Mouse (Mus musculus) stomach, embryonic 14.5 days (tissue): Measurements from ENCODE around the gene Rnf7. TPM values are rescaled to one million over a fixed set of nuclear protein-coding genes. Genes with fewer than 3 reads are reported as not detected.

ENCODE experiments used
- ATAC-seq: fragments of 200-750 bp; cut with Nextera tagmentation; 2 replicates; pipeline ENCODE4 v1.8.0; 2017; ENCODE audit warnings: low read depth, moderate TSS enrichment; ENCODE audit not compliant: insufficient number of reproducible peaks, insufficient read depth, low FRiP score
- H3K27ac ChIP-seq: fragments of 300-500 bp; sonication (generic); 2 replicates; pipeline ENCODE4 v1.5.1; 2014; ENCODE audit warnings: mild to moderate bottlenecking, low read length, moderate library complexity, mixed read lengths
- H3K27me3 ChIP-seq: fragments of 300-500 bp; sonication (generic); 2 replicates; pipeline ENCODE4 v1.6.1; 2014; ENCODE audit warnings: low read length, control low read depth, mixed read lengths; ENCODE audit not compliant: control insufficient read depth, insufficient read depth
- H3K36me3 ChIP-seq: fragments of 300-500 bp; sonication (generic); 2 replicates; pipeline ENCODE4 v1.6.1; 2014; ENCODE audit warnings: mild to moderate bottlenecking, control low read depth, low read length, moderate library complexity, mixed read lengths; ENCODE audit not compliant: control insufficient read depth, insufficient read depth
- H3K4me1 ChIP-seq: fragments of 300-500 bp; sonication (generic); 2 replicates; pipeline ENCODE4 v1.6.1; 2014; ENCODE audit warnings: low read length, control low read depth, mixed read lengths; ENCODE audit not compliant: control insufficient read depth, insufficient read depth
- H3K4me2 ChIP-seq: fragments of 300-500 bp; sonication (generic); replicated peaks from 2 replicates; pipeline ENCODE4 v1.6.1; 2014; ENCODE audit warnings: low read depth, low read length, control low read depth
- H3K4me3 ChIP-seq: fragments of 300-500 bp; sonication (generic); 2 replicates; pipeline ENCODE4 v1.5.1; 2014; ENCODE audit warnings: low read depth, low read length, control low read depth
- H3K9ac ChIP-seq: fragments of 300-500 bp; sonication (generic); replicated peaks from 2 replicates; pipeline ENCODE4 v1.6.1; 2014; ENCODE audit warnings: low read depth, mild to moderate bottlenecking, control low read depth, low read length, moderate library complexity, mixed read lengths
- H3K9me3 ChIP-seq: fragments of 300-500 bp; sonication (generic); 2 replicates; pipeline ENCODE4 v1.6.1; 2016; ENCODE audit warnings: low read depth, low read length, control low read depth; ENCODE audit not compliant: control insufficient read depth
- WGBS: fragments of 180-500 bp; shearing (Covaris S2); extraction: QIAGEN DNeasy Blood & Tissue Kit; methylation state at CpG from one replicate; pipeline ENCODE4 v1.1.7; 2014; 5-methylcytosine and 5-hydroxymethylcytosine counted together
- polyA plus RNA-seq: library from polyadenylated mRNA; unstranded; fragments of >200 nt; fragmentation: Nextera tagmentation; extraction: Ambion mirVana; gene quantifications from 2 replicates; pipeline ENCODE4 v1.2.1, GENCODE M21; 2014

Gene Rnf7
- polyA plus RNA-seq, 1 experiment from 2014 or later = 254 TPM

- H3K4me1 ChIP-seq = peaks cover 25% of the 10 kb centered on the region
- peak; percentile 67 for ATAC-seq
- peak overlapping the region; percentile 86 for H3K27ac ChIP-seq
- H3K9ac ChIP-seq = peak overlapping the region; percentile 45
- peak overlapping the region; percentile 40 for H3K4me3 ChIP-seq
- peak overlapping the region; percentile 78 for H3K4me2 ChIP-seq
- no peaks in the 10 kb centered on the region for H3K36me3 ChIP-seq
- no peaks in the 10 kb centered on the region for H3K27me3 ChIP-seq
- H3K9me3 ChIP-seq = no peaks in the 10 kb centered on the region
- WGBS = 2% methylated on average over 8 of the region's 8 CpGs
Measured at GRCm38 (mm10) chr9:96438334-96438871, 40.1 kb downstream of the Rnf7 start.

DNA sequence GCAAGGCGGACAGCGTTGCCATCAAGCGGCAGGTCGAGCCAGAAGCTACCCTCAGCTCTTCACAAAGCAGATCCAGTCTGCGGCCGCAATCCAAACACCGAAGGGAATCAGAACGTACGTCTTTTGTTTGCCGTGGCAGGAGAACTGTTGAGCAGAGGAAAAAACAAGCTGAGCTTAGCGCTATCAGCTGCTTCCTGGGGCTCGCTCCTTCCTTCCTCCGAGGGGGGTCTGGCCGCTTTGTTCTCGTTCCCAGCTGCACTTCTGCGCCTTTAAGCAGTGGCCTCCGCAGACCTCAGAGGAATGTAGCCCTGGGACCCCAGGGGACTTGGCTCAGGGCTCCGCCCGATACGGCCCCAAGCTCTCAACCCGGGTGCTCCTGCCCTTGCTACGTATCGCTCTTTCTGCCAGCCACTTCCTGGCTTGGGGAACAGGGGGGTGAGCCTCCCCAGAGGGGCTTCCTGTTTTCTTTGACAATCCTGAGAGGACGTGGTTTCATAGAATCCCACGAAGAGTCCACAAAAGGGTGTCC lies 40.6 kb downstream of the Rnf7 start:
- peak overlapping the region; percentile 45 for H3K9ac ChIP-seq
- H3K27me3 ChIP-seq = no peaks in the 10 kb centered on the region
- peak; percentile 57 for ATAC-seq
- peak overlapping the region; percentile 78 for H3K4me2 ChIP-seq
- H3K36me3 ChIP-seq = no peaks in the 10 kb centered on the region
- H3K9me3 ChIP-seq = no peaks in the 10 kb centered on the region
- under 1% methylated on average over 25 of the region's 25 CpGs for WGBS
- H3K4me1 ChIP-seq = peaks cover 25% of the 10 kb centered on the region
- H3K4me3 ChIP-seq = peak overlapping the region; percentile 40
- H3K27ac ChIP-seq = peak overlapping the region; percentile 86

DNA sequence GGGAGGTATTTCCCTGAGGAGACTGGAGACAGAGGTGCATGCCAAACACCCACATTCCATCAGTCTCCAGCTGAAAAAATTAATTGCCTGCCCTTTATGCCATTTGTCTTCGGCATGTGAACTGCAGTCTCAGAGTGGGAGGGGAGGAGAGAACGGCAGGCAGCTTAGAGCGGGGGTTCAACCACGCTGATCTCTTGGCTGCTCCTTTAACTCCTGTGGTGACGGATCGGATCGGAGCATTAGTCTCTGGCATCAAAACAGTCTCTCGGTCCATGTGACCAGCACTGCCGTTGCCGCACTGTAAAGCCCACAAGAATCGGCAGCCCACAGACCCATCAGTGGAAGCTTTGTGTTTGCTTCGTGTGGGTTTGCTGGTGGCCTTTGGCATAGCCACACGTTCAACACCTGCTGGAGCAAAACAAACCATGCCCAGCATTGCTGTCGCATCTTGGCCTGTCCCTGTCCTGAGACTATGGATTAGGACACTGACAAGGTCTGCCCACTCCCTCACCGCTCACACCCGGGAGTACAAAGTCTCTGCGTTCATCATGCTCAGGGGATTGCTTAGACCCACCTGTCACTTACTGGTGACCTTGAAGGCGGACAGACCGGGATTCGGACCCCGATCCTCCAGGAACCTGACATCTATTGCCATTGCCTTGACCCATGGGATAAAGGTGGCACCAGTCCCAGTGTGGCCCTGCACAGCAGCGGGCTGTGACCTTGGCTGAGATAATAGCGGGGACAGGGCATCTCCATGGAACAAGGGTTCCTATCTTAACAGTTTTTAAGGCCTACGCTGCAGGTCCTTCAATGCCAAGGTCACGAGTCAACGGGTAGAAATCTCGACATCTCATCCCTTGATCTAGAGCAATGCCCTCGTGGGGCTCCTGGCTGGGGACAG lies 41.3 kb downstream of the Rnf7 start:
- Histone ChIP-seq H3K4me1 (peaks cover 25% of the 10 kb centered on the region), H3K4me2 (peak overlapping the region; percentile 78), H3K27me3 (no peaks in the 10 kb centered on the region), H3K27ac (peak overlapping the region; percentile 86; the same call in 1 of the 2 replicates), H3K9me3 (no peaks in the 10 kb centered on the region), H3K9ac (peak overlapping the region; percentile 45), H3K36me3 (no peaks in the 10 kb centered on the region), H3K4me3 (peak overlapping the region; percentile 40)
- WGBS = 12% methylated on average over 28 of the region's 28 CpGs
- 0 out of 2 replicates have a peak, but pooled peaks have one; percentile 21 for ATAC-seq

GRCm38 (mm10) chr9:96432575-96432974 lies 45.9 kb downstream of the Rnf7 start:
- H3K4me1 ChIP-seq = peaks cover 21% of the 10 kb centered on the region
- H3K9me3 ChIP-seq = no peaks in the 10 kb centered on the region
- no peak overlapping the region for H3K27ac ChIP-seq
- H3K36me3 ChIP-seq = no peaks in the 10 kb centered on the region
- no peak for ATAC-seq
- 75% methylated on average over 3 of the region's 3 CpGs for WGBS
- no peak overlapping the region for H3K4me2 ChIP-seq
- no peak overlapping the region for H3K4me3 ChIP-seq
- no peak overlapping the region for H3K9ac ChIP-seq
- no peaks in the 10 kb centered on the region for H3K27me3 ChIP-seq

DNA sequence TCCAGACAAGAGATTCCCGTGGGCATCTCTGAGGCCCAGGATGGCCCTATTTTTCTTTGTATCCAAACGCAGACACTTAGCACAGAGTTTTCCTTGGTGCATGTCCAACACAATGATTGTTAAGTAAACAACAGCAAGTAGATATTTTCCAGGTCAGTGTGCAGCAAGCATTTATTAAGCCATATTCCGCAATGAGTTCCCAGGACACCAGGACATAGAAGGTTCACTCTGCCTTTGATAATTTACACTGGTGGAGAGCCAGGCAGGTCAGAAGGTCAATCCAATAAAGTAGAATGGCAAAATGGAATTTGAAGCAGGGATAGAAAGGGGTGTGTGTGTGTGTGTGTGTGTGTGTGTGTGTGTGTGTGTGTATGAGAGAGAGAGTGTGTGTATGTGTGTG lies 47.4 kb downstream of the Rnf7 start:
- H3K27me3 ChIP-seq = no peaks in the 10 kb centered on the region
- peak overlapping the region; percentile 6; the same call in 1 of the 2 replicates for H3K27ac ChIP-seq
- H3K4me3 ChIP-seq = no peak overlapping the region
- H3K4me1 ChIP-seq = peaks cover 7% of the 10 kb centered on the region; the same call in 1 of the 2 replicates
- H3K9me3 ChIP-seq = no peaks in the 10 kb centered on the region
- 35% methylated on average over 3 of the region's 3 CpGs for WGBS
- H3K36me3 ChIP-seq = no peaks in the 10 kb centered on the region
- H3K9ac ChIP-seq = no peak overlapping the region
- H3K4me2 ChIP-seq = no peak overlapping the region
- ATAC-seq = no peak

DNA sequence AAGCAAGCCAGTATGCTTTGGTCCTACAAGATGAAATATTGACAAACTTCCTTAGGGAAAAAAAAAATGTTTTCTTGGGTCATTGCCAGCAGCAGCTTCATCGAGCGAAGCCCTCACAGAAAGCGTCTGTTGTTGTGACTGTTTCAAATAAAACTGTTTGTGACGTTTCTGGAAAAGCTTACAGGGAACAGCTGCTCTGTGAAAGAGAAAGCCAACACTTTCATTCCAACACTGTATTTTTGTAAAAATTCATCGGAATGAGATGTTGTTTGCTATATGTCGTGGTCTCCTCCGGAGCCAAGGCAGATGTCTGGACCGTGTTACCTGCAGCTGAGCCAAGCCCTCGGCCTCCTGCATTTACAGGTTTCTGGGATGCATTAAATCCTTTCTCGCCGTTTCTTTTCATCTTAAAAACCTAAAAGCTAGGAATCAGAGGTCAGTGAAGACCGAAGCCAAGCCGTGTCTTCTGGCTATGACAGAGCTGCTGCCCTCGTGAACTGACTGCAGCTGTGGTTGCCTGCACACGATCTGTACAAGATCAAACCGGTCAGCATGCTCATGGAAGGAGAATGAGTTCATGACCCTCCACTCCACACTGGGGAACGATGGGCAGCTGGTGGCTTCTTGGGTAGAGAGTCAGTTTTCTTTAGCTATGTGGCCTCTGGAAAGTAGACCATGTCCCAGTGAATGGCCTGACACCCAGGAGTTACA lies 50.0 kb downstream of the Rnf7 start:
- no peak overlapping the region for H3K4me2 ChIP-seq

GRCm38 (mm10) chr9:96424027-96424426 lies 54.4 kb downstream of the Rnf7 start:
- no peaks in the 10 kb centered on the region for H3K4me1 ChIP-seq
- no peaks in the 10 kb centered on the region for H3K36me3 ChIP-seq
- no peaks in the 10 kb centered on the region for H3K9me3 ChIP-seq
- no peaks in the 10 kb centered on the region for H3K27me3 ChIP-seq
- H3K4me3 ChIP-seq = no peak overlapping the region
- 41% methylated on average over 8 of the region's 8 CpGs for WGBS
- H3K9ac ChIP-seq = no peak overlapping the region
- no peak for ATAC-seq
- H3K4me2 ChIP-seq = no peak overlapping the region
- H3K27ac ChIP-seq = no peak overlapping the region

More for the DNA sequence above, 50.0 kb downstream of the Rnf7 start:
- 43% methylated on average over 17 of the region's 17 CpGs for WGBS
- Histone ChIP-seq H3K36me3 (no peaks in the 10 kb centered on the region), H3K9me3 (no peaks in the 10 kb centered on the region), H3K4me1 (peaks cover 7% of the 10 kb centered on the region; the same call in 1 of the 2 replicates), H3K27ac (peak overlapping the region; percentile 77), H3K9ac (no peak overlapping the region), H3K4me3 (no peak overlapping the region), H3K27me3 (no peaks in the 10 kb centered on the region)
- ATAC-seq = peak; percentile 58; the same call in 1 of the 2 replicates
